Mouse (Mus musculus) intestine, embryonic 15.5 days (tissue): ENCODE results near the gene Cdc73. TPM values are rescaled to one million over a fixed set of nuclear protein-coding genes. Genes with fewer than 3 reads are reported as not detected.
"Not testable (repeated sequence)": the region's sequence is repeated elsewhere in the genome, so short reads cannot be mapped to it uniquely, and the experiment has no call there.

ENCODE experiments used
- ATAC-seq: fragments of 200-750 bp; cut with Nextera tagmentation; 2 replicates; pipeline ENCODE4 v1.8.0; 2017; ENCODE audit warnings: moderate TSS enrichment, moderate library complexity
- H3K27ac ChIP-seq: fragments of 300-500 bp; sonication (generic); 2 replicates; pipeline ENCODE4 v1.5.1; 2015; ENCODE audit warnings: mild to moderate bottlenecking, inconsistent platforms
- H3K27me3 ChIP-seq: fragments of 300-500 bp; sonication (generic); replicated peaks from 2 replicates; pipeline ENCODE4 v1.6.1; 2015; ENCODE audit warnings: inconsistent platforms
- H3K36me3 ChIP-seq: fragments of 300-500 bp; sonication (generic); 2 replicates; pipeline ENCODE4 v1.6.1; 2015; ENCODE audit warnings: inconsistent platforms
- H3K4me1 ChIP-seq: fragments of 300-500 bp; sonication (generic); replicated peaks from 2 replicates; pipeline ENCODE4 v1.6.1; 2015; ENCODE audit warnings: inconsistent platforms
- H3K4me2 ChIP-seq: fragments of 300-500 bp; sonication (generic); replicated peaks from 2 replicates; pipeline ENCODE4 v1.6.1; 2015; ENCODE audit warnings: mild to moderate bottlenecking, inconsistent platforms
- H3K4me3 ChIP-seq: fragments of 300-500 bp; sonication (generic); replicated peaks from 2 replicates; pipeline ENCODE4 v1.5.1; 2015; ENCODE audit warnings: inconsistent platforms
- H3K9ac ChIP-seq: fragments of 300-500 bp; sonication (generic); 2 replicates; pipeline ENCODE4 v1.6.1; 2015; ENCODE audit warnings: inconsistent platforms
- H3K9me3 ChIP-seq: fragments of 300-500 bp; sonication (generic); 2 replicates; pipeline ENCODE4 v1.6.1; 2016; ENCODE audit warnings: inconsistent platforms
- WGBS: fragments of 180-500 bp; shearing (Covaris S2); methylation state at CpG from one replicate; pipeline ENCODE4 v1.1.7; 2015; 5-methylcytosine and 5-hydroxymethylcytosine counted together
- polyA plus RNA-seq: library from polyadenylated mRNA; unstranded; fragments of >200 nt; fragmentation: Nextera tagmentation; extraction: Ambion mirVana; gene quantifications from 2 replicates; pipeline ENCODE4 v1.2.1, GENCODE M21; 2015

Gene Cdc73
- polyA plus RNA-seq, 1 experiment from 2014 or later: 28.0 TPM

DNA sequence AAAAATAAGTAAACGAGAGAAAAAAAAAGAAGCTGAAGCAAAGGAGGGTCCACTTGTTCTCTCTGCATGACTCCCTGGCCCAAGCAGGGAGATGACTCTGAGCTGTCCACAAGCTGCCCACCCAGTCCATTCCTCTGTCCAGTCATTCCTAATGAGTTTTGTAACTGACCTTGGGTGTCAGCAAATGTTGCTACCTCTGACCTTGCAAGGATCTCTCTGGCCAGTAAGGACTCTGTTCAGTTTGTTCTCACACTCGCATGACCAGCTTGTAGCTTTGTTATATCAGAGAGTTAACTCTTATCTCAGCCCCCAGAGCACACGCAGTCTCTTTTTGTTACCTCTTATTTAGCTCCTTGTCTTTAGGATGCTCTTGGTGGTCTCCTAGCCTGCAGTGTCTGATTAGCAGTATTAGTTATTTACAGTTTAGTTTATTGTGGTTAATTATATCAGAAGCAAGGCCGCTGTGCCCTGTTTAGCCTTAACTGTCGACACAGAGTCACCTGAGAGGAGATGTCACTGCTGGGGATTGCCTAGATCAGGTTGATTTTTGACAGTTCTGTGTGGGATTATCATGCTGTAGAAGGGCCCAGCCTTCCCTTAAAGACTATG lies 21.9 kb upstream of the Cdc73 start:
- Histone ChIP-seq H3K9me3 (no peaks in the 10 kb centered on the region), H3K4me1 (no peaks in the 10 kb centered on the region), H3K36me3 (no peaks in the 10 kb centered on the region), H3K4me2 (no peak overlapping the region), H3K4me3 (no peak overlapping the region), H3K9ac (no peak overlapping the region), H3K27ac (no peak overlapping the region), H3K27me3 (no peaks in the 10 kb centered on the region)
- 80% methylated on average over 5 of the region's 5 CpGs for WGBS
- no peak for ATAC-seq

DNA sequence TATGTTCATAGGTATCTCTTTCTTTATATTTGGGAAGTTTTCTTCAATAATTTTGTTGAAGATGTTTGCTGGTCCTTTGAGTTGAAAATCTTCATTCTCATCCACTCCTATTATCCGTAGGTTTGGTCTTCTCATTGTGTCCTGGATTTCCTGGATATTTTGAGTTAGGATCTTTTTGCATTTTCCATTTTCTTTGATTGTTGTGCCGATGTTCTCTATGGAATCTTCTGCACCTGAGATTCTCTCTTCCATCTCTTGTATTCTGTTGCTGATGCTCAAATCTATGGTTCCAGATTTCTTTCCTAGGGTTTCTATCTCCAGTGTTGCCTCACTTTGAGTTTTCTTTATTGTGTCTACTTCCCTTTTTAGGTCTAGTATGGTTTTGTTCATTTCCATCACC lies 13.3 kb upstream of the Cdc73 start, which contains the start of gene Glrx2:
Gene Glrx2 (plus strand): TSS at position 301 of the 400 bp plus-strand sequence.
- H3K4me2 ChIP-seq, H3K4me1 ChIP-seq, ATAC-seq, H3K27ac ChIP-seq, H3K9me3 ChIP-seq, H3K9ac ChIP-seq, H3K4me3 ChIP-seq, H3K36me3 ChIP-seq, H3K27me3 ChIP-seq: not testable (repeated sequence)
- WGBS: no CpG with 5 or more reads among the region's 2 CpGs

DNA sequence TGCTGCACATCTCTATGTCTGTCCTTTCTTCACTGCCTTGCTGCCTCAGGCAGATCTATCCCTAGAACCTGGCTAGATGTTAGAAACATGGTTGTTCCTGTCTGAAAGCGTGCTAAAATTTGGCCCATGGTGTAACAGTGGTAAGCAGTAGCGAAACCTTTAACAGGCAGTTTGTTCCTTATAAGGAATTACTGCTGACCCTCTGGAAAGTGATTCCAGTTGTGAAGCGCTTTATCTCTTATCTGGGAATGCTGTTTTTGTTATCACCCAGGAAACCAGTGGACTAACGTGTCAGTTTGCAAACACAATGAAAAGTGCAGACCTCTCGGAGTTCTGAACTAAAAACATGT lies 7.9 kb upstream of the Cdc73 start:
- no peak overlapping the region for H3K9ac ChIP-seq
- no peak overlapping the region for H3K4me2 ChIP-seq
- WGBS: 48% methylated on average over 5 of the region's 5 CpGs
- H3K36me3 ChIP-seq: no peaks in the 10 kb centered on the region
- H3K4me1 ChIP-seq: no peaks in the 10 kb centered on the region
- H3K27ac ChIP-seq: no peak overlapping the region
- no peaks in the 10 kb centered on the region for H3K27me3 ChIP-seq
- ATAC-seq: no peak
- no peak overlapping the region for H3K4me3 ChIP-seq
- H3K9me3 ChIP-seq: no peaks in the 10 kb centered on the region

DNA sequence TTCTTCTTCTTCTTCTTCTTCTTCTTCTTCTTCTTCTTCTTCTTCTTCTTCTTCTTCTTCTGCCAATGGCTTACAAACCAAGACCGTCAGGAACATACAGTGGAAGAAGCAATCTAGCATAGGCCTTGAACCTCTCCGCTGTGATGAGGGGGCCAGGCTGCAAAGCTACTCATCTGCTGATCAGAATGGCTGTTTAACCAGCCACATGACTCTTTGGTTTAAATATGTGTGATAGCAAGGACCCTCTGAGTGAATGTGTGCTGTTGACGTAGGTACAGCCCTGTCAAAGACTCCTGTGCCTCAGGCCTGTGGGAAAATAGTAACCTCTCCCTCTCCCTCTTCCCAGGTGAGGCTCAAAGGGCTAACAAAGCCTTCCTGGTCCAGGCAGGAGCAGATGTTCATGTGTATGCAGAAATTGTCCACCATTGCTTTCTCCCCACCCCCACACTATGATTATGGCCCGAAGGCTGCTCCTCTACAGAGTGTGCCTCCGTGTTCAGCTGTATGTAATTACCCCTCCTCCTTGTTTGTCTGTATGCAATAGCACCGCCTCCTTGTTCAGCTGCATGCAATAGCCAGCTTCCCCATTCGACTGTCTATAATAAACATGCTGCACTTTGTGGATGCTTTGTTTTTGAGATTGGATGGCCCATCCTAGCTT lies 7.4 kb upstream of the Cdc73 start:
- Histone ChIP-seq H3K4me2 (no peak overlapping the region), H3K27me3 (no peaks in the 10 kb centered on the region), H3K36me3 (no peaks in the 10 kb centered on the region), H3K4me1 (no peaks in the 10 kb centered on the region), H3K4me3 (no peak overlapping the region), H3K9ac (no peak overlapping the region), H3K27ac (no peak overlapping the region), H3K9me3 (no peaks in the 10 kb centered on the region)
- WGBS: 66% methylated on average over 7 of the region's 7 CpGs
- no peak for ATAC-seq

DNA sequence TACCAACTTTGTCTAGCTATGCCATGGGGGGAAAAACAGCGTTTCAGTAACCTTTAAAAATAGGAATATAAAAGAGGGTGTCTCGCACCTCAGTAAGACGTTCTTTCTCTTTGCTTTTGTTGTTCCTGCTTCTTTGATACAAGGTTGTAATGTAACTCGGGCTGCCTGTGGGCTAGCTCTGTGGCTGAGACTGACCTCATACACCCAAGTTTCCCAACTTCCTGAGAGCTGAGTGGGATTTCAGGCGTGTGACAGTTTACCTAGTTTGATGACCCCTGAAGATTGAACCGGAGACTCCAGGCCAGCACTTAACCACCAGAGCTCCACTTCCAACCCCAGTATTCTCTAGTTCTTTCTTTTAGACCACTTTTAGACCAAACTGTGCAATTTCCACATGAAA lies 5.7 kb upstream of the Cdc73 start:
- H3K36me3 ChIP-seq: no peaks in the 10 kb centered on the region
- no peaks in the 10 kb centered on the region for H3K4me1 ChIP-seq
- no peaks in the 10 kb centered on the region for H3K27me3 ChIP-seq
- no peak overlapping the region for H3K9ac ChIP-seq
- H3K27ac ChIP-seq: no peak overlapping the region
- H3K4me2 ChIP-seq: no peak overlapping the region
- no peak overlapping the region for H3K4me3 ChIP-seq
- no peaks in the 10 kb centered on the region for H3K9me3 ChIP-seq
- ATAC-seq: no peak
- 69% methylated on average over 6 of the region's 6 CpGs for WGBS

DNA sequence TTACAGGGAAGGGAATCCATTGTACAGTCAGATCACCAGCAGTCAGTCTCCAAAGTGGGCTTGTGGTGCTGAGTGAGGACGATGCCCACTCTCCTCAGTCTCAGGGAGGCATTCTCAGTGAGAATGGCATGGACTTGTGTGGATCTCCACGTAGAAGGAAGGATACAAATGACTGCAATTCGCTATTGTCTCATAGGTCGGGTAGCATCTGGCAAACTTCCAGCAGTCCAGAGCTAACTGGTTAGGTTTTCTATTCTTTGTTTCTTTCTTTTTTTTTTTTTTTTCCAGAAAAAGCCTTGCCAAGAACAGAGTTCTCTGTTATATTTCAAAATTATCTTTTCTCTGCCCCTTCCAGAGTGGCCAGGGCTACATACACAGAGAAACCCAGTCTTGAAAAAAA lies 4.3 kb upstream of the Cdc73 start:
- H3K27ac ChIP-seq: no peak overlapping the region
- WGBS: 62% methylated on average over 4 of the region's 4 CpGs
- no peak for ATAC-seq
- no peaks in the 10 kb centered on the region for H3K9me3 ChIP-seq
- H3K9ac ChIP-seq: no peak overlapping the region
- no peaks in the 10 kb centered on the region for H3K36me3 ChIP-seq
- no peak overlapping the region for H3K4me3 ChIP-seq
- H3K27me3 ChIP-seq: no peaks in the 10 kb centered on the region
- no peaks in the 10 kb centered on the region for H3K4me1 ChIP-seq
- no peak overlapping the region for H3K4me2 ChIP-seq

DNA sequence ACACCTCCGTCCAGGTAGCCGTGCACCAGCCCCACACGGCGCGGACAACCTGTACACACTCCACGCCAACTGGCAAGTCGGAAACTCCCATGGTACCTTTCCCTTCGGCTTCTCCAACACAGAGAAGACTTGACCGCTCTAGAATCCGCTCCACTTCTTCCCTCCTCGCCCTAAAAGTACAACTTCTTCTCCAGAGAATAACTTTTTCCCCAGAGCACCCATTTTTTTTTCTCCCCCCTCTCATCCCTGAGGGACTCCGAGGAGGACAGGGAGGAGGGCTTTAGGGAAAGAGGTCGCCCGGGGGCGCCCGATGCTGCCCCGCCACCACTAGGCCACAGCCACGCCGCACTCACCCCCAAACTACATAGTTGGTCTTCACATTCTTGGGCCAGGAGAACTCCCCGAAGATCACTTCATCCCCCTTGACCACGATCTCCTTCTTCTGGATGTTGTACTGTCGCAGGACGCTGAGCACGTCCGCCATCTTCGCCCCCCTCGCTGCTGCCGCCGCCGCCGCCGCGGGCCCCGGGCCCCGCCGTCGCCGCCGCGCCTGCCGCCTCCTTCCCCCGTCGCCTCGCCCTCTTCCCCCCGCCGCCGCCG lies 452 bp downstream of the Cdc73 start:
- no peaks in the 10 kb centered on the region for H3K27me3 ChIP-seq
- peak overlapping the region; percentile 68 for H3K4me2 ChIP-seq
- under 1% methylated on average over 45 of the region's 48 CpGs for WGBS
- H3K4me3 ChIP-seq: peak overlapping the region; percentile 87
- H3K9me3 ChIP-seq: no peaks in the 10 kb centered on the region
- no peaks in the 10 kb centered on the region for H3K4me1 ChIP-seq
- H3K36me3 ChIP-seq: no peaks in the 10 kb centered on the region; the same call in 1 of the 2 replicates
- ATAC-seq: peak; percentile 85
- H3K27ac ChIP-seq: peak overlapping the region; percentile 94
- H3K9ac ChIP-seq: peak overlapping the region; percentile 93

DNA sequence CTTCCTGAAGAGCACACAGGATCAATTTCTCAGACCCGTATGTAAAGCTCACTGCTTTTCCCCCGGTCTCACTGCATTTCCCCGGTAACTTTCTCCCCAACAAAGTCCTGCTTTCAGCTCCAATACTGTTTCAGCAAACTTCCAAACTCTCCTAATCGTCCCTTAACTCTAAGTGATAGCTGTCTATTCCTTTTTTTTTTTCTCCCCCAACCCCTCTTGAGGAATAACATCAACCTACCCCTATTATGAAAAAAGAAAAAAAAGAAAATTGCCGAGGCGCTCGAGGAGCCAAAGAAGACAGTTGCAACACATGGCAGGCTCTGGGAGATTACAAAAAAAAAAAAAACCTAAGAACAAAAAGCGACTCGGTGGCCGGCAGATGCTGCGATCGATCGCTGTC lies 957 bp downstream of the Cdc73 start:
- H3K36me3 ChIP-seq: no peaks in the 10 kb centered on the region; the same call in 1 of the 2 replicates
- no peaks in the 10 kb centered on the region for H3K27me3 ChIP-seq
- whole genome bisulfite sequencing: under 1% methylated on average over 13 of the region's 13 CpGs
- H3K27ac ChIP-seq: peak overlapping the region; percentile 94; the same call in 1 of the 2 replicates
- peak overlapping the region; percentile 87 for H3K4me3 ChIP-seq
- no peak for ATAC-seq
- H3K9me3 ChIP-seq: no peaks in the 10 kb centered on the region
- peak overlapping the region; percentile 93 for H3K9ac ChIP-seq
- H3K4me2 ChIP-seq: peak overlapping the region; percentile 68
- H3K4me1 ChIP-seq: no peaks in the 10 kb centered on the region

DNA sequence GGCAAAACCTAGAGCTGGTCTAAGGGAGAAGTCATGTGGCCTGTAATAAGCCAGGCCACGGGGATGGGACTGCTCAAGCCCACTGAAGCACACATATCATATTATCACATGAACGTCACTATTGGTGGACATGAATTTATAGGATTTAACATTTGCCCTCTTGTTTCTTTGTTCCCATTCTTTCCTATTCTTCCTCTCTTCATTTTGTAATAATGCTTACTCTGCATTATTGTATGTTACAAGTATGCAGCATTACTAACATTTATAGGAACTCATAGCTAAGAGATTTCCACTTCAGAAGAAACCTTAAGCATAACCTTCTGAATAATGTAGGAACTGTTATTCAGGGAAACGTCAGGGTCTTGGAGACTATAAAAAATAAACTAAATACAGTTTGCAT lies 17.8 kb downstream of the Cdc73 start:
- Histone ChIP-seq H3K36me3 (peaks cover 7% of the 10 kb centered on the region; the same call in 1 of the 2 replicates), H3K27ac (no peak overlapping the region), H3K27me3 (no peaks in the 10 kb centered on the region), H3K4me1 (no peaks in the 10 kb centered on the region), H3K4me2 (no peak overlapping the region), H3K9me3 (no peaks in the 10 kb centered on the region), H3K4me3 (no peak overlapping the region), H3K9ac (no peak overlapping the region)
- no peak for ATAC-seq
- WGBS: 91% methylated on average over 3 of the region's 3 CpGs

DNA sequence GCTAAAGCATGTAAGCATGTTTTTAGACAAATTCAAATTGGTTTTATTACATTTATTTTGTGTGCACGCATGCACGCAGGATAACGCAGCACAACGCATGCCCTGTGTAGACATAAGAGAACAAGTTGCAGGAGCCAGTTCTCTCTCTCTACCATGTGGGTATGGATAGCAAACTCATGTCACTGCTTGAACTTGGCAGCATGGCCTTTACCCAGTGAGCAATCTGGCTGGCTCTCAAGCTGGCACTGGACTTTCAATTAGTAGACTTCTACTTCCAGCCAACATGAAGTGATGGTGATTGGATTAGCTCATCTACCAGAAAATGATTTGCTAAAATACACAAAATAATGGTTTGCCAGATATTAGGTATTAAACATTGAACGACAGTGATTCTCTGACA lies 21.6 kb downstream of the Cdc73 start:
- Histone ChIP-seq H3K27me3 (no peaks in the 10 kb centered on the region), H3K4me1 (no peaks in the 10 kb centered on the region), H3K36me3 (peaks cover 2% of the 10 kb centered on the region; the same call in 1 of the 2 replicates), H3K4me2 (no peak overlapping the region), H3K27ac (no peak overlapping the region), H3K9ac (no peak overlapping the region), H3K9me3 (no peaks in the 10 kb centered on the region), H3K4me3 (no peak overlapping the region)
- WGBS: 97% methylated on average over 5 of the region's 5 CpGs
- no peak for ATAC-seq

DNA sequence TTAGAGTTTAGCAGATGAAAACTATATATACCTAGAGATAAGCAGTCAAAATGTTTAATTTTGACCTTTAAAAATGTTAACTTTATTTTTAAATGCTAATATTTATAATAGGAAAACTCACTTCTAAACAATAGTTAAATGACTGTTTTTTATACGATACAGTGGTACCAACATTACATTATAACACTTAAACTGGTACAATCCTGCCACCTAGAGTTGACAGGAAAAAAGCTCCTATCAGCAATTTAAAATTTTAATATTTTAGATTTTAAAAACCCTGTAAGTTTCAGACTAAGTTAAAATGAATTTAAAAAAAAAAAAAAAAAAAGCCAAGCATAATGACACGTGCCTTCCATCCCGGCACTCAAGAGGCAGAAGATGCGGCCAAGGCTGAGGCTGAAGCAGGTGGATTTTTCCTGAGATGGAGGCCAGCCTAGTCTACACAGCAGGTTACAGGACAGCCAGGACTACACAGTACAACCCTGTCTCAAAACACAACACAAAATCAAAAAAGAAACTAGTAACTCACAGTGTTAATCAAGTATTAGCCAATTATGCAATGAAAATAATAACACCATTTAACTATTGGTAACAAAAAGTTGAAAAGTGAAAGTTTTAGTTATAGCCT lies 26.8 kb downstream of the Cdc73 start:
- H3K4me3 ChIP-seq: no peak overlapping the region
- ATAC-seq: no peak
- H3K9ac ChIP-seq: no peak overlapping the region
- H3K36me3 ChIP-seq: 0 out of 2 replicates have a peak, but pooled peaks cover 7% of the 10 kb centered on the region
- no peak overlapping the region for H3K27ac ChIP-seq
- H3K27me3 ChIP-seq: no peaks in the 10 kb centered on the region
- no peaks in the 10 kb centered on the region for H3K9me3 ChIP-seq
- no peaks in the 10 kb centered on the region for H3K4me1 ChIP-seq
- WGBS: 87% methylated on average over 4 of the region's 4 CpGs
- no peak overlapping the region for H3K4me2 ChIP-seq

DNA sequence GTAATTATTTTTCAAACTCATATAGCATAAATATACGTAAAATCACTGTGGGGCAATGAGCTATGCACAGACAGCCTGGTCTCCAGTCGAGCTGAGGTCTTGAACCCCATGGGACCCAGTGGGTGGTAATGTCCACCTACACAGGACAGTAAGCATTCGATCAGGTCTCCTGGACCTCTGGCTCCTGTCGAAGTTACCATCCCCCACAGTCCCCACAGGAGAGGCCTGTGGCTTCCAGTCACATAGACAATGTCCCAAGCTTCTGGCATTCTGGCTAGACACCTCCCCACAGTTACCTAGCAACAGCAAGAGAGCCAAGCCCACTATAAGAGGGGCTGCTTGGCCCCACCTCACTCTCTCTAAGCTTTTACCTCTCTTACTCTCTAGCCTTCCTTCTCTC lies 37.9 kb downstream of the Cdc73 start:
- H3K27ac ChIP-seq, H3K9me3 ChIP-seq, H3K4me3 ChIP-seq, H3K9ac ChIP-seq, H3K4me2 ChIP-seq, H3K4me1 ChIP-seq, H3K27me3 ChIP-seq, H3K36me3 ChIP-seq, ATAC-seq: not testable (repeated sequence)
- WGBS: 89% methylated on average over 4 of the region's 4 CpGs
